Mouse (Mus musculus): Measurements from ENCODE around the gene Hipk1. TPM values are rescaled to one million over a fixed set of nuclear protein-coding genes. Genes with fewer than 3 reads are reported as not detected.
A peak's percentile ranks its signal among the peaks of the same experiment; 100 is the strongest.

Gene Hipk1
- polyA plus RNA-seq, 1 experiment from 2014 or later: 16.4 TPM

GRCm38 (mm10) chr3:103745001-103745770 is 46.2 kb downstream of the Hipk1 start:
- H3K27me3 ChIP-seq (ENCODE audit: control insufficient read depth, insufficient read depth, low read depth, low read length): no peaks in the 10 kb centered on the region
- no peak overlapping the region for H3K4me3 ChIP-seq (ENCODE audit: low read depth, low read length)
- no peak for ATAC-seq (ENCODE audit: low read depth)
- peaks cover 83% of the 10 kb centered on the region for H3K36me3 ChIP-seq (ENCODE audit: control insufficient read depth, insufficient read depth)
- H3K4me1 ChIP-seq (ENCODE audit: control insufficient read depth, low read depth, low read length): no peaks in the 10 kb centered on the region
- no peak overlapping the region for H3K4me2 ChIP-seq (ENCODE audit: low read depth, low read length)
- no peak overlapping the region for H3K9ac ChIP-seq (ENCODE audit: low read depth, low read length)
- WGBS (ENCODE audit: insufficient replicate concordance): 83% methylated on average over 14 of the region's 14 CpGs
- H3K27ac ChIP-seq (ENCODE audit: low read length): no peak overlapping the region
- no peaks in the 10 kb centered on the region for H3K9me3 ChIP-seq (replicated peaks; ENCODE audit: control insufficient read depth, low read length)

DNA sequence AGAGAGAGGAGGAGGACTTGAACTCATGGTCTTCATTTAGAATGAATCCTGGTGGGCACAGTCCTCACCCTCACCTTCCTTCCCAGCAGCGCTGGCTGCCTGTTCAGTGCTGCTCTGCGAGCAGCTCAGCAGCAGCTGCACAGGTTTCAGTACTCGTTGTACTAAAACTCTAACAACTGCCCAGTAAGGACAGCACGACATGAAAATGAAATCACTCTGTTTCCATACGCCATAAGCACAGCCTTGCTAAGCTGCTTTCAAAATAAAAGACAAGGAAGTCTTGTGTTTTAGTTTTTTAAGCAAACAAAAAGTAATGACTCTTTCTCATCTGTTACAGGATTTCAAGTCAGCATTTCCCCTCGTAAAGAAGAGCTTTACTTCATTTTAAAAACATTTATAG is 48.2 kb downstream of the Hipk1 start:
- no peak overlapping the region for H3K27ac ChIP-seq (ENCODE audit: low read length)
- H3K4me2 ChIP-seq (ENCODE audit: low read depth, low read length): no peak overlapping the region
- H3K9me3 ChIP-seq (replicated peaks; ENCODE audit: control insufficient read depth, low read length): no peaks in the 10 kb centered on the region
- H3K4me3 ChIP-seq (ENCODE audit: low read depth, low read length): no peak overlapping the region
- no peak overlapping the region for H3K9ac ChIP-seq (ENCODE audit: low read depth, low read length)
- ATAC-seq (ENCODE audit: low read depth): no peak
- no peaks in the 10 kb centered on the region for H3K27me3 ChIP-seq (ENCODE audit: control insufficient read depth, insufficient read depth, low read depth, low read length)
- H3K36me3 ChIP-seq (ENCODE audit: control insufficient read depth, insufficient read depth): peaks cover 63% of the 10 kb centered on the region
- 87% methylated on average over 6 of the region's 6 CpGs for WGBS (ENCODE audit: insufficient replicate concordance)
- peaks cover under 1% of the 10 kb centered on the region for H3K4me1 ChIP-seq (ENCODE audit: control insufficient read depth, low read depth, low read length)

GRCm38 (mm10) chr3:103740342-103740741 is 51.0 kb downstream of the Hipk1 start:
- WGBS (ENCODE audit: insufficient replicate concordance): 72% methylated on average over 5 of the region's 5 CpGs
- Histone ChIP-seq H3K4me3 (ENCODE audit: low read depth, low read length) (no peak overlapping the region), H3K27ac (ENCODE audit: low read length) (no peak overlapping the region), H3K9me3 (replicated peaks; ENCODE audit: control insufficient read depth, low read length) (no peaks in the 10 kb centered on the region), H3K4me1 (ENCODE audit: control insufficient read depth, low read depth, low read length) (peaks cover 6% of the 10 kb centered on the region), H3K27me3 (ENCODE audit: control insufficient read depth, insufficient read depth, low read depth, low read length) (no peaks in the 10 kb centered on the region), H3K4me2 (ENCODE audit: low read depth, low read length) (no peak overlapping the region), H3K9ac (ENCODE audit: low read depth, low read length) (no peak overlapping the region), H3K36me3 (ENCODE audit: control insufficient read depth, insufficient read depth) (peaks cover 35% of the 10 kb centered on the region)
- ATAC-seq (ENCODE audit: low read depth): no peak

DNA sequence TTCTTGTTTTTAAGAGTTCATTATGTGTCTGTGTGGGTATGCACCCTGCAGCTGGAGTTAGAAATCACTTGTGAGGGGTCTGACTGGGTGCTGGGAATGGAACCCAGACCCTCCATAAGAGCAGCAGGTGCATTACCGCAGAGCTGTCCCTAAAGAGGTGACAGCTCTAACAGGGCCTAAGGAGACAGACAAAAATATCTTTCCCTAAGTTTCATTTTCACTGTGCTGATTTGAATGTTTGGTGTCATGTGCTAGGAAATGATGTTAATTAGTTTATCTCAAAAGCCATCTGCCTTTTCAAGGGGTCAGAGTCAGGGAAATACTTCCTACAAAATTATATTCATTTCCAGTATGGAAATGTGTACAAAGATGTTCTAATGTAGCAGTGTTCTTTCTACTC is 52.0 kb downstream of the Hipk1 start, which contains the start of gene Gm10964:
TSS of gene Gm10964 (plus strand) at position 38 of the 400 bp plus-strand sequence.
- peaks cover 12% of the 10 kb centered on the region for H3K4me1 ChIP-seq (ENCODE audit: control insufficient read depth, low read depth, low read length)
- no peak within 1 kb of the TSS for H3K9ac ChIP-seq (ENCODE audit: low read depth, low read length)
- peak within 1 kb of the TSS; percentile 66 for H3K4me2 ChIP-seq (ENCODE audit: low read depth, low read length)
- no peak within 1 kb of the TSS for H3K27ac ChIP-seq (ENCODE audit: low read length)
- H3K4me3 ChIP-seq (ENCODE audit: low read depth, low read length): peak within 1 kb of the TSS; percentile 48
- no peaks in the 10 kb centered on the region for H3K9me3 ChIP-seq (replicated peaks; ENCODE audit: control insufficient read depth, low read length)
- peaks cover 25% of the 10 kb centered on the region for H3K36me3 ChIP-seq (ENCODE audit: control insufficient read depth, insufficient read depth)
- 90% methylated on average over 1 of the region's 1 CpGs for WGBS (ENCODE audit: insufficient replicate concordance)
- H3K27me3 ChIP-seq (ENCODE audit: control insufficient read depth, insufficient read depth, low read depth, low read length): no peaks in the 10 kb centered on the region
- no peak for ATAC-seq (ENCODE audit: low read depth)

DNA sequence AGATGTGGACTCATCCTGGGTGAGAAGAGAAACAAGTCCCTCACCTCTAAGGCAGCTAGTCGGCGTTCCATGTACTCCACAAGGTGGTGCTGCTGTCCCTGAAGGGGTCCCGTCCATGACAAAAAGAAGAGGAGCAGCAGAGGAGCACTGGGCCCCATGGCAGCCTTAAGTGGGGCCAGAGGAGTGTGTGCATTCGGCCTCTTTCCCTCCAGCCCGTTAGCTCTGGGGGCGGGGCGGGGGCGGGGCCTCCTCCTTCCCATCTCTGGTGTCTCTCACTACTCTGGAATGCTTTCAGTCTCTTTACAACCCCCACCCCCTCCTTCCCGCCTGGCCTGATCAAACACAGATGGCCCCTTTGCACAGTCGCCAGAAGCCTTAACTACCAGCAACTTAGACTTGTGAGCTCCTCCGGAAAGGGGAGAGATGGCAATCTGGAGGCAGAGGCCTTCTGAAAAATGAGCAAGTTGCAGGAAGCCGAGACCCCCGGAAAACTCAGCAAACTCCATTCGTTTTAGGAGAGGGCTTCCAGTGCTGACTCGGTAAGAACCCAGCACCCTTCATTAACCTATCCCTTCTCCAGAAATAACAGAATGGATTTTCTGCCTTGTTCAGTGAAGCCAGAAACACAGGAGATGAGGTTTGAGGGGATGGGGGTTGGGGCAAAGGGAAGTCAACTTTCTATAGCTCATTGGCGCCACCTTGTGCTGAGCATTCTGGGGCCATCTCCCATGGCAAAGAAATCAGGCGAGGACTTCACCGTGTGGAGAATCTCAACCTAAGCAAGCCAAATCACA is 53.4 kb downstream of the Hipk1 start, which contains the start of gene Olfml3:
TSS of gene Olfml3 (minus strand) at position 224 of the 794 bp plus-strand sequence.
- Histone ChIP-seq H3K36me3 (ENCODE audit: control insufficient read depth, insufficient read depth) (peaks cover 12% of the 10 kb centered on the region), H3K4me2 (ENCODE audit: low read depth, low read length) (peak within 1 kb of the TSS; percentile 66), H3K4me1 (ENCODE audit: control insufficient read depth, low read depth, low read length) (peaks cover 12% of the 10 kb centered on the region), H3K9ac (ENCODE audit: low read depth, low read length) (peak within 1 kb of the TSS; percentile 9; the same call in 1 of the 2 replicates), H3K27ac (ENCODE audit: low read length) (no peak within 1 kb of the TSS), H3K4me3 (ENCODE audit: low read depth, low read length) (peak within 1 kb of the TSS; percentile 48), H3K27me3 (ENCODE audit: control insufficient read depth, insufficient read depth, low read depth, low read length) (no peaks in the 10 kb centered on the region), H3K9me3 (replicated peaks; ENCODE audit: control insufficient read depth, low read length) (no peaks in the 10 kb centered on the region)
- WGBS (ENCODE audit: insufficient replicate concordance): 2% methylated on average over 18 of the region's 18 CpGs
- ATAC-seq (ENCODE audit: low read depth): peak; percentile 69

DNA sequence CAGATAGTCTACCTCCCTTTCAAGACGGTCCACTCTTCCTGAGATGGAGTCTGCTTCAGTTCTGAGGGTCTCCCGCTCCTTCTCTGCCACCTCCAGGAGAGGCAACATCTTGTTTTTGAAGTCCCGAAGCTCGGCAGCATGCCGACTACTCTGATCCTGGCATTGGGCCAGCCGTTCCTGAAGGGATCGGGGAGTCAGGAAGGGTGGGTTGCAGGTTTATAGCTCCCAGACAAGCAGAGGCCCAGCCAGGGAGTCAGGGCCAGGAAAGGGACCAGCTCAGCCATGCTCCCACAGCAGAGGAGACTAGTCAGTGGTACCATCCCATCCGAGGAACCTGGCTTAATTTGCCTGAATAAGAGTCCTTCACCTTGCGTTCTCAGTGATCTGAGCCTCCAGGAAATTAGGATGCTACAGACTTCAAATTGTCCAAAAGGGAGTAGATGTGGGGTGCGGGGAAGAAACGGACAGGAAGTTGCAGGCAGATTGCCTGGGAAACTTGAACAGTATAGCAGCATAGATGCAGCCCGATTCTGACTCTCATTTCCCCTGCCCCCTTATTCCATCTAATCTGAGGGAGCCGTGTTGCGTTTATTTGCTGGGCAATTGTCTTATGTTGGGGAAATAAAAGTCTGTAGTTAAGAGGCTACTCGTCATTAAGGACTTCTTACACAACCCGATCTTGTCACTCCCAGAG is 54.2 kb downstream of the Hipk1 start:
- no peaks in the 10 kb centered on the region for H3K27me3 ChIP-seq (ENCODE audit: control insufficient read depth, insufficient read depth, low read depth, low read length)
- H3K4me2 ChIP-seq (ENCODE audit: low read depth, low read length): peak overlapping the region; percentile 66; the same call in 1 of the 2 replicates
- WGBS (ENCODE audit: insufficient replicate concordance): 77% methylated on average over 16 of the region's 16 CpGs
- no peak for ATAC-seq (ENCODE audit: low read depth)
- no peaks in the 10 kb centered on the region for H3K9me3 ChIP-seq (replicated peaks; ENCODE audit: control insufficient read depth, low read length)
- peaks cover 12% of the 10 kb centered on the region for H3K4me1 ChIP-seq (ENCODE audit: control insufficient read depth, low read depth, low read length)
- no peak overlapping the region for H3K9ac ChIP-seq (ENCODE audit: low read depth, low read length)
- peaks cover 8% of the 10 kb centered on the region for H3K36me3 ChIP-seq (ENCODE audit: control insufficient read depth, insufficient read depth)
- H3K27ac ChIP-seq (ENCODE audit: low read length): no peak overlapping the region
- peak overlapping the region; percentile 48 for H3K4me3 ChIP-seq (ENCODE audit: low read depth, low read length)

GRCm38 (mm10) chr3:103735776-103736600 is 55.4 kb downstream of the Hipk1 start:
- H3K4me1 ChIP-seq (ENCODE audit: control insufficient read depth, low read depth, low read length): peaks cover 12% of the 10 kb centered on the region
- H3K27me3 ChIP-seq (ENCODE audit: control insufficient read depth, insufficient read depth, low read depth, low read length): no peaks in the 10 kb centered on the region
- WGBS (ENCODE audit: insufficient replicate concordance): 82% methylated on average over 28 of the region's 28 CpGs
- H3K4me3 ChIP-seq (ENCODE audit: low read depth, low read length): no peak overlapping the region
- no peaks in the 10 kb centered on the region for H3K36me3 ChIP-seq (ENCODE audit: control insufficient read depth, insufficient read depth)
- no peak overlapping the region for H3K9ac ChIP-seq (ENCODE audit: low read depth, low read length)
- no peak overlapping the region for H3K27ac ChIP-seq (ENCODE audit: low read length)
- H3K4me2 ChIP-seq (ENCODE audit: low read depth, low read length): no peak overlapping the region
- no peak for ATAC-seq (ENCODE audit: low read depth)
- H3K9me3 ChIP-seq (replicated peaks; ENCODE audit: control insufficient read depth, low read length): no peaks in the 10 kb centered on the region
